Mouse (Mus musculus) erythroblast, embryonic 14.5 days (primary cell): Measurements from ENCODE around the gene Camsap2.

Experiments
- GATA1 ChIP-seq: IDR thresholded peaks from 2 replicates; pipeline ENCODE4 v1.6.1; 2012; ENCODE audit warnings: low read length, inconsistent platforms, mixed read lengths
- TAL1 ChIP-seq: IDR thresholded peaks from 3 replicates; pipeline ENCODE4 v1.6.1; 2012; ENCODE audit warnings: low read length, inconsistent platforms, mixed read lengths

DNA sequence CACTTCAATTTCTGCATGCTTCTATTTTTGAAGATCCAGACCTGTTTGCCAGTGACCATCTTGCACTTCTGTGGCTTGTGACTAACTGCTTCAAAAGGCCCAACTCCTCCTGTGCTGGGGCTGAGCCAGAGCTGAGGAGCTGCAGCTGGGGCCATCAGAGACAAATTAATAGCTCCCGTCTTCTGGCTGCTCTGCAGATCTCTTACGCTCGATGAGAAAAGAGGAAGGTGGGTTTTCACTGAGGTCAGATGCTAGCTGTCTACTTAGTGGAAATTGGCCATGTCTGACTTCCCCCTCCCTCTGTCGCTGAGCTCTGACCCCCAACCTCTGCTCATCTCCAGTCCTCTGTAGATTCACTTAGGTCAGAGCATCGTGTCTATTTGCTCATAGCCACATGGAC lies 96.2 kb downstream of the Camsap2 start:
- TF ChIP-seq TAL1 (no peak), GATA1 (no peak)
